Mouse (Mus musculus): ENCODE measurements around the gene Dirc2.

DNA sequence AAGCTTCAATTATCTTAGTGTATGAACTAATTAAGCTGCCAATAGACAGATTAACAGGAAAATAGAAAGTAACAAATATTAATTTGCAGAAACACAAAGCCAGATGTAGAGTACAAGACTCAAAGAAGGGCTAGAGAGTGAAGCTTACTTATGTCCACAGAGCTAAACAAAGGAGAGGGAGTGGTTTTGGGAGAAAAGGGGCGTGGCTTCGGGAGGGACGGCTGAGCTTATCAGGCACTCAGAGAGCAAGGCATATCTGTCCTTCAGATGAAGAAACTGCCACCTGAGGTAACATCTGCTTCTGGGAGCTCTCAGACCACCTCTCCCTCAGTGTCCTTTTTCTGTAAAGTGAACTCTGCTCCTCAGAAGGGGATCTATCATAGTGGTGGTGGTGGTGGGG, 90.7 kb downstream of the Dirc2 start:
- no peak for TF ChIP-seq CTCF (IDR thresholded peaks at IDR 0.05; ENCODE audit: borderline replicate concordance, extremely low read depth, insufficient read depth, insufficient read length)
- TF ChIP-seq POLR2A (IDR thresholded peaks at IDR 0.05; ENCODE audit: borderline replicate concordance, extremely low read depth, insufficient read depth, insufficient read length, poor library complexity, severe bottlenecking), result no peak

All from brain, embryonic 14.5 days (tissue).